Mouse (Mus musculus): ENCODE results near the gene 4930544D05Rik.

4930544D05Rik gene

GRCm38 (mm10) chr11:70605024-70605566 is 10.6 kb upstream of the 4930544D05Rik start:
- DNase-seq = peak; percentile 79

GRCm38 (mm10) chr11:70606717-70607116 is 8.9 kb upstream of the 4930544D05Rik start:
- DNase-seq = no peak

GRCm38 (mm10) chr11:70607611-70608010 is 8.0 kb upstream of the 4930544D05Rik start:
- DNase-seq = no peak

- peak; percentile 45 for DNase-seq
Observed at GRCm38 (mm10) chr11:70608381-70609066, 7.1 kb upstream of the 4930544D05Rik start.

GRCm38 (mm10) chr11:70610752-70611151 is 4.9 kb upstream of the 4930544D05Rik start:
- DNase-seq = no peak

GRCm38 (mm10) chr11:70612505-70612904 is 3.1 kb upstream of the 4930544D05Rik start:
- DNase-seq = no peak

- peak; percentile 82 for DNase-seq
Observed at GRCm38 (mm10) chr11:70615074-70615473, 574 bp upstream of the 4930544D05Rik start.

- no peak for DNase-seq
Observed at GRCm38 (mm10) chr11:70619101-70619500, 3.5 kb downstream of the 4930544D05Rik start, which contains the start of gene Chrne. Gene Chrne (minus strand): TSS chr11:70619216.

GRCm38 (mm10) chr11:70621972-70622814 is 6.5 kb downstream of the 4930544D05Rik start:
- DNase-seq = no peak

GRCm38 (mm10) chr11:70623053-70623742 is 7.5 kb downstream of the 4930544D05Rik start:
- no peak for DNase-seq

GRCm38 (mm10) chr11:70625473-70625872 is 9.8 kb downstream of the 4930544D05Rik start:
- peak; percentile 64 for DNase-seq

- no peak for DNase-seq
Observed at GRCm38 (mm10) chr11:70626877-70627276, 11.2 kb downstream of the 4930544D05Rik start.

- no peak for DNase-seq
Observed at GRCm38 (mm10) chr11:70628431-70628830, 12.8 kb downstream of the 4930544D05Rik start.

GRCm38 (mm10) chr11:70629557-70629956 is 13.9 kb downstream of the 4930544D05Rik start:
- DNase-seq = peak; percentile 43

GRCm38 (mm10) chr11:70630129-70630528 is 14.5 kb downstream of the 4930544D05Rik start:
- DNase-seq = no peak

GRCm38 (mm10) chr11:70635601-70636000 is 20.0 kb downstream of the 4930544D05Rik start:
- no peak for DNase-seq

- DNase-seq = no peak
Observed at GRCm38 (mm10) chr11:70637764-70638163, 22.1 kb downstream of the 4930544D05Rik start.

- no peak for DNase-seq
Observed at GRCm38 (mm10) chr11:70638293-70638692, 22.6 kb downstream of the 4930544D05Rik start.

GRCm38 (mm10) chr11:70638714-70639278 is 23.1 kb downstream of the 4930544D05Rik start, which contains the start of gene Gp1ba:
Gene Gp1ba (plus strand): TSS chr11:70639122.
- no peak for DNase-seq

GRCm38 (mm10) chr11:70639976-70640375 is 24.3 kb downstream of the 4930544D05Rik start:
- no peak for DNase-seq

- no peak for DNase-seq
Observed at GRCm38 (mm10) chr11:70641241-70641640, 25.6 kb downstream of the 4930544D05Rik start.

- DNase-seq = no peak
Observed at GRCm38 (mm10) chr11:70643051-70643450, 27.4 kb downstream of the 4930544D05Rik start.
